Mouse (Mus musculus) G1E (cell line): Measurements from ENCODE around the gene Atp1b2. TPM values are rescaled to one million over a fixed set of nuclear protein-coding genes. Genes with fewer than 3 reads are reported as not detected.

ENCODE experiments used
- ATAC-seq: 2 replicates; pipeline ENCODE4 v1.8.0; 2016; ENCODE audit warnings: mild to moderate bottlenecking; ENCODE audit not compliant: insufficient number of reproducible peaks, poor library complexity, low FRiP score, severe bottlenecking; ENCODE audit errors: extremely low read depth
- DNase-seq: peaks from one replicate; pipeline ENCODE4 v3.0.0; 2012; ENCODE audit warnings: low spot score
- H3K27me3 ChIP-seq: 2 replicates; pipeline ENCODE4 v1.6.1; 2012; ENCODE audit warnings: mild to moderate bottlenecking, low read length, inconsistent platforms; ENCODE audit not compliant: insufficient read depth
- H3K36me3 ChIP-seq: replicated peaks from 2 replicates; pipeline ENCODE3; 2012; ENCODE audit warnings: mild to moderate bottlenecking, inconsistent platforms
- H3K4me1 ChIP-seq: 2 replicates; pipeline ENCODE4 v1.6.1; 2012; ENCODE audit warnings: low read depth, low read length, inconsistent platforms, mixed read lengths; ENCODE audit not compliant: insufficient read depth
- H3K4me3 ChIP-seq: 2 replicates; pipeline ENCODE4 v1.5.1; 2012; ENCODE audit warnings: low read depth, mild to moderate bottlenecking, inconsistent platforms, low read length, moderate library complexity, mixed read lengths
- H3K9me3 ChIP-seq: replicated peaks from 2 replicates; pipeline ENCODE4 v1.6.1; 2012; ENCODE audit warnings: inconsistent platforms
- CTCF ChIP-seq: IDR thresholded peaks from 2 replicates; pipeline ENCODE4 v1.5.1; 2012; ENCODE audit warnings: low read depth, low read length, inconsistent platforms, mixed read lengths
- GATA1 ChIP-seq: IDR thresholded peaks from 2 replicates; pipeline ENCODE4 v1.6.1; 2012; ENCODE audit warnings: borderline replicate concordance, low read length, inconsistent platforms, mixed read lengths
- GATA2 ChIP-seq: IDR thresholded peaks from 2 replicates; pipeline ENCODE4 v1.6.1; 2012; ENCODE audit warnings: low read depth, low read length, inconsistent platforms, borderline replicate concordance
- POLR2AphosphoS5 ChIP-seq: IDR thresholded peaks from 2 replicates; pipeline ENCODE4 v1.6.1; 2012; ENCODE audit warnings: low read depth, low read length, inconsistent platforms; ENCODE audit not compliant: insufficient replicate concordance
- TAL1 ChIP-seq: conservative IDR thresholded peaks from 2 replicates; pipeline ENCODE4 v1.6.1; 2012; ENCODE audit warnings: low read depth, low read length, inconsistent platforms, mixed read lengths
- polyA plus RNA-seq: library from polyadenylated mRNA; stranded (reverse); fragments of >175 nt; gene quantifications from 2 replicates; pipeline ENCODE4 v1.2.3, GENCODE M21; 2012
- total RNA-seq, 2 experiments: library from RNA; stranded (forward) in 1 of 2; stranded (reverse) in 1 of 2; fragments of 200-1000 nt in 1 of 2; fragments of >200 nt in 1 of 2; fragmentation: Nextera tagmentation in 1 of 2; gene quantifications; 2 replicates each; pipeline ENCODE4 v1.2.3; 2014 to 2017

The Atp1b2 gene
- total and polyA plus RNA-seq, 3 experiments: 4.8 to 84.5 (median 50.0) TPM

GRCm38 (mm10) chr11:69579128-69580017, 26.4 kb downstream of the Atp1b2 start:
- Histone ChIP-seq H3K4me3 (peak overlapping the region; percentile 84), H3K4me1 (peaks cover 72% of the 10 kb centered on the region), H3K27me3 (no peaks in the 10 kb centered on the region), H3K36me3 (peaks cover 60% of the 10 kb centered on the region), H3K9me3 (no peaks in the 10 kb centered on the region)
- no peak for TF ChIP-seq POLR2AphosphoS5
- TF ChIP-seq CTCF: peak; percentile 90
- no peak for TF ChIP-seq TAL1
- TF ChIP-seq GATA1: no peak
- no peak for TF ChIP-seq GATA2
- ATAC-seq (peak; percentile 66), DNase-seq (peak; percentile 84)

- no peak for ATAC-seq
- peaks cover 60% of the 10 kb centered on the region for H3K36me3 ChIP-seq
- H3K4me1 ChIP-seq: peaks cover 63% of the 10 kb centered on the region
- peak overlapping the region; percentile 84 for H3K4me3 ChIP-seq
- TF ChIP-seq GATA1 (no peak), GATA2 (no peak), CTCF (no peak), TAL1 (no peak), POLR2AphosphoS5 (no peak)
- DNase-seq: no peak
- no peaks in the 10 kb centered on the region for H3K27me3 ChIP-seq
- H3K9me3 ChIP-seq: no peaks in the 10 kb centered on the region
Measured at GRCm38 (mm10) chr11:69578301-69578700, 27.4 kb downstream of the Atp1b2 start.

- no peaks in the 10 kb centered on the region for H3K9me3 ChIP-seq
- H3K27me3 ChIP-seq: no peaks in the 10 kb centered on the region
- peaks cover 69% of the 10 kb centered on the region for H3K4me1 ChIP-seq
- TF ChIP-seq TAL1 (peak; percentile 62), CTCF (no peak)
- ATAC-seq (no peak), DNase-seq (no peak)
- peak overlapping the region; percentile 46; the same call in 1 of the 2 replicates for H3K4me3 ChIP-seq
- peaks cover 66% of the 10 kb centered on the region for H3K36me3 ChIP-seq
Measured at GRCm38 (mm10) chr11:69576307-69576706, 29.4 kb downstream of the Atp1b2 start.

- TF ChIP-seq CTCF (peak; percentile 55), TAL1 (no peak), GATA1 (no peak), GATA2 (no peak)
- no peak for ATAC-seq
- Histone ChIP-seq H3K36me3 (peaks cover 77% of the 10 kb centered on the region), H3K4me3 (no peak overlapping the region; the same call in 1 of the 2 replicates), H3K4me1 (peaks cover 80% of the 10 kb centered on the region), H3K9me3 (no peaks in the 10 kb centered on the region), H3K27me3 (no peaks in the 10 kb centered on the region)
- no peak for DNase-seq
Measured at GRCm38 (mm10) chr11:69575220-69575619, 30.5 kb downstream of the Atp1b2 start.

- no peaks in the 10 kb centered on the region for H3K27me3 ChIP-seq
- TF ChIP-seq GATA2 (no peak), GATA1 (no peak), POLR2AphosphoS5 (no peak), CTCF (no peak), TAL1 (no peak)
- no peak for ATAC-seq
- no peak for DNase-seq
- H3K9me3 ChIP-seq: no peaks in the 10 kb centered on the region
- peaks cover 97% of the 10 kb centered on the region for H3K36me3 ChIP-seq
- H3K4me3 ChIP-seq: no peak overlapping the region
- peaks cover 17% of the 10 kb centered on the region for H3K4me1 ChIP-seq
Measured at GRCm38 (mm10) chr11:69565131-69565530, 40.6 kb downstream of the Atp1b2 start.

GRCm38 (mm10) chr11:69564391-69564790, 41.4 kb downstream of the Atp1b2 start:
- H3K4me3 ChIP-seq: no peak overlapping the region
- H3K36me3 ChIP-seq: peaks cover 97% of the 10 kb centered on the region
- ATAC-seq (no peak), DNase-seq (no peak)
- peaks cover 18% of the 10 kb centered on the region for H3K4me1 ChIP-seq
- no peaks in the 10 kb centered on the region for H3K27me3 ChIP-seq
- H3K9me3 ChIP-seq: no peaks in the 10 kb centered on the region
- TF ChIP-seq CTCF: no peak
- TF ChIP-seq POLR2AphosphoS5: no peak
- TF ChIP-seq GATA2: no peak
- no peak for TF ChIP-seq TAL1
- no peak for TF ChIP-seq GATA1

GRCm38 (mm10) chr11:69563373-69563772, 42.4 kb downstream of the Atp1b2 start:
- ATAC-seq: no peak
- TF ChIP-seq GATA2 (no peak), CTCF (no peak), GATA1 (no peak), TAL1 (no peak), POLR2AphosphoS5 (no peak)
- Histone ChIP-seq H3K36me3 (peaks cover 91% of the 10 kb centered on the region), H3K9me3 (no peaks in the 10 kb centered on the region), H3K4me3 (no peak overlapping the region), H3K27me3 (no peaks in the 10 kb centered on the region), H3K4me1 (peaks cover 23% of the 10 kb centered on the region)
- DNase-seq: no peak
